Mouse (Mus musculus) bone marrow, adult 2 months (tissue): ENCODE data around the gene Zfp976. TPM values are rescaled to one million over a fixed set of nuclear protein-coding genes. Genes with fewer than 3 reads are reported as not detected.
A peak's percentile ranks its signal among the peaks of the same experiment; 100 is the strongest.
"Not testable (repeated sequence)": the region's sequence is repeated elsewhere in the genome, so short reads cannot be mapped to it uniquely, and the experiment has no call there.

ENCODE experiments used
- H3K27ac ChIP-seq: fragments of 200-500 bp; 2 replicates; pipeline ENCODE4 v1.5.1; 2012; ENCODE audit warnings: low read depth, mild to moderate bottlenecking, control low read depth, inconsistent platforms, low read length; ENCODE audit not compliant: control insufficient read depth, poor library complexity, insufficient read depth
- H3K4me1 ChIP-seq: fragments of 200-500 bp; 2 replicates; pipeline ENCODE4 v1.6.1; 2011; ENCODE audit warnings: low read length; ENCODE audit not compliant: control insufficient read depth, insufficient read depth
- H3K4me3 ChIP-seq: fragments of 200-500 bp; replicated peaks from 2 replicates; pipeline ENCODE3; 2011; ENCODE audit warnings: mild to moderate bottlenecking, low read depth, low read length, control low read depth; ENCODE audit not compliant: control insufficient read depth
- CTCF ChIP-seq: fragments of 200-500 bp; IDR thresholded peaks from 2 replicates; pipeline ENCODE4 v1.5.1; 2011; ENCODE audit warnings: low read length, control low read depth; ENCODE audit not compliant: control insufficient read depth, insufficient read depth
- WGBS: fragments of 180-500 bp; shearing (Covaris S2); methylation state at CpG from one replicate; pipeline ENCODE4 v1.1.7; 2018; 5-methylcytosine and 5-hydroxymethylcytosine counted together
- polyA plus RNA-seq: library from polyadenylated mRNA; stranded (reverse); fragments of >200 nt; gene quantifications from 2 replicates; pipeline ENCODE4 v1.2.4, GENCODE M21; 2011; ENCODE audit warnings: low replicate concordance; ENCODE audit not compliant: missing spikeins, insufficient read depth, insufficient read length

The Zfp976 gene
- 0.70 and 2.3 TPM in 2 replicates for polyA plus RNA-seq

- not testable (repeated sequence) for H3K4me1 ChIP-seq, H3K27ac ChIP-seq
- whole genome bisulfite sequencing: 3% methylated on average over 25 of the region's 25 CpGs
- peak within 1 kb of the TSS; percentile 65 for H3K4me3 ChIP-seq
These were observed at the start of gene Zfp976 for GRCm38 (mm10) chr7:42642152-42643115. Zfp976 (minus strand) TSS chr7:42642588.

GRCm38 (mm10) chr7:42680081-42680480, 37.7 kb upstream of the Zfp976 start:
- H3K4me1 ChIP-seq, H3K27ac ChIP-seq, H3K4me3 ChIP-seq: not testable (repeated sequence)
- 85% methylated on average over 6 of the region's 6 CpGs for WGBS

GRCm38 (mm10) chr7:42679646-42680045, 37.3 kb upstream of the Zfp976 start:
- H3K4me3 ChIP-seq, H3K27ac ChIP-seq, H3K4me1 ChIP-seq: not testable (repeated sequence)

- peak; percentile 33; the same call in 1 of the 2 replicates for TF ChIP-seq CTCF
- H3K27ac ChIP-seq, H3K4me1 ChIP-seq, H3K4me3 ChIP-seq: not testable (repeated sequence)
- 78% methylated on average over 5 of the region's 5 CpGs for WGBS
These were observed 17.8 kb upstream of the Zfp976 start for GRCm38 (mm10) chr7:42660140-42660539.

GRCm38 (mm10) chr7:42655211-42655610, 12.8 kb upstream of the Zfp976 start:
- not testable (repeated sequence) for H3K4me1 ChIP-seq, H3K4me3 ChIP-seq, H3K27ac ChIP-seq
- WGBS: 72% methylated on average over 2 of the region's 2 CpGs

GRCm38 (mm10) chr7:42643120-42643620, 782 bp upstream of the Zfp976 start:
- WGBS: 23% methylated on average over 3 of the region's 3 CpGs
- not testable (repeated sequence) for H3K4me1 ChIP-seq, H3K4me3 ChIP-seq, H3K27ac ChIP-seq

- H3K27ac ChIP-seq, H3K4me1 ChIP-seq, H3K4me3 ChIP-seq: not testable (repeated sequence)
These were observed 11.4 kb downstream of the Zfp976 start for GRCm38 (mm10) chr7:42631031-42631430.

GRCm38 (mm10) chr7:42595666-42596065, 46.7 kb downstream of the Zfp976 start:
- not testable (repeated sequence) for H3K4me3 ChIP-seq, H3K27ac ChIP-seq, H3K4me1 ChIP-seq

- H3K27ac ChIP-seq, H3K4me3 ChIP-seq, H3K4me1 ChIP-seq: not testable (repeated sequence)
- WGBS: 81% methylated on average over 11 of the region's 11 CpGs
These were observed 50.0 kb downstream of the Zfp976 start, which contains the start of gene Zfp977 for GRCm38 (mm10) chr7:42592413-42592812. Zfp977 (minus strand) TSS chr7:42592547.

- H3K27ac ChIP-seq, H3K4me1 ChIP-seq, H3K4me3 ChIP-seq: not testable (repeated sequence)
These were observed 51.1 kb downstream of the Zfp976 start for GRCm38 (mm10) chr7:42591311-42591710.
